Mouse (Mus musculus): Measurements from ENCODE around the gene Focad. TPM values are rescaled to one million over a fixed set of nuclear protein-coding genes. Genes with fewer than 3 reads are reported as not detected.
A peak's percentile ranks its signal among the peaks of the same experiment; 100 is the strongest.

The Focad gene
- total RNA-seq, 2 experiments from 2014 or later = 25.8 to 26.3 TPM

DNA sequence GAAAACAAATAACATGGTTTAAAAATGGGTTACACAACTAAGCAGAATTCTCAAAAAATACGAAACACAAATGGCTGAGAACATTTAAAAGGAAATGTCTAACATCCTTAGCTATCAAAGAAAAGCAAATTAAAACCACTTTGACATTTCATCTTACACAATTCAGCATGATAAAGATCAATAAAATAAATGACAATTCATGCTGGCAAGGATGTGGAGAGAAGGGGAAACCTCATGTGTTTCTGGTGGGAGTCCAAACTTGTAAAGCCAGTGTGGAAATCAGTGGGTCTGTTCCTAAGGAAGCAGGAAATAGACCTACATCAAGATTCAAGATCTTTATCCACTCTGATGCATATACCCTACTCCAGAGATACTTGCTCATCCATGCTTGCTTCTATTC is 363.7 kb downstream of the Focad start:
- DNase-seq = no peak

- DNase-seq = no peak
Measured at GRCm38 (mm10) chr4:88458673-88459072, 364.2 kb downstream of the Focad start.

Small RNA genes within 50 kb of the gene (microRNA-seq; reads per million reads assigned to microRNA genes)
- gene Mir491 = 9.7 reads per million, percentile 24 among the genes with 10 or more reads in this experiment

Other genes with a start within 250 kb of the Focad start
- gene Mllt3, start 61.3 kb upstream of the Focad start, total RNA-seq (2021) = 10 to 100 TPM; 23.0 to 24.9 TPM

Measured in adrenal gland, postnatal 36 days (tissue).